Mouse (Mus musculus) neutrophil, adult 65 days (primary cell): Measurements from ENCODE around the gene Grb14. TPM values are rescaled to one million over a fixed set of nuclear protein-coding genes. Genes with fewer than 3 reads are reported as not detected.

Source experiments
- total RNA-seq: library from RNA; stranded (reverse); gene quantifications from 2 replicates; pipeline ENCODE4 v1.2.4, GENCODE M21; 2023

The Grb14 gene
- 1.4 and 1.9 TPM in 2 replicates for total RNA-seq

DNA sequence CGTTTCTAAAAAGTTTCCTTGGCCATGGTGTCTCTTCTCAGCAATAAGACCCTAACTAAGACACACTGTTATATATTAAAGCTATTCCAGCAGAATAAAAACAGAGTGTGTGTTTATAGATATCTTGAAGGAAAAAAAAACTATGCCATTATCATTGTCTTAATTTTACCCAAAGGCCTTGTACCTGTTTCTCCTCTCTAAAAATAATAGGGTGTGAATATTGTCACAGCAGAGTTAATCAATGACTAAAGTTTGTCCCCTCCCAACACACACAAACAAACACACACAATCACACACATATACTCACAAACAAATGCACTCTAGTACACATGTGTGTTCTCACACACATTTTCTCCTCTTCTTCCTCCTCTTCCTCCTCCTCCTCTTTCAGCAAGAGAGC, at the start of gene Grb14:
Gene Grb14 (minus strand): TSS at position 101 of the 400 bp plus-strand sequence.

Other genes with a start within 250 kb of the Grb14 start
- 0.38 and 0.82 TPM in 2 replicates for gene Cobll1, start 214.4 kb upstream of the Grb14 start, total RNA-seq